Mouse (Mus musculus) liver, embryonic 14.5 days (tissue): ENCODE results near the gene Iqsec3.

Experiments
- CTCF ChIP-seq: IDR thresholded peaks from 2 replicates; pipeline ENCODE4 v1.5.1; 2016; ENCODE audit warnings: antibody characterized with exemption, low read depth, control low read depth
- EP300 ChIP-seq: IDR thresholded peaks from 2 replicates; pipeline ENCODE4 v1.6.1; 2016; ENCODE audit warnings: antibody characterized with exemption, low read depth

DNA sequence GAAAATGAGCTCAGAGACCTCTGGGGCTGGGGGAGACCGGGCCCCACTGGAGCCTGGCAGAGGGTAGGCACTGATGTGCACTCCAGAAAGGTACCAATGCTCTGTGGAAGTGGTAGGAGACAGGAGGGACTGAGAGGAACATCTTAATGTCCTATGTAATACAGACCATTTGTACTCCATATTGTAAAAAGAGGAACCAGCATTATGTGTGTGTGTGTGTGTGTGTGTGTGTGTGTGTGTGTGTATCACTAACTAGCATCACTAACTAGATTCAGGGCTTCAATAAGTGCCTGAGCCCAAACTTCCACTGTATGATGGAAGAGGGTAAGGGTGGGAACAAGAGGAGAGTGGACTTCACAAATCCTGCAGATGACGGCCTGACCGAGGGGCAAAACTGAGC lies 88.1 kb downstream of the Iqsec3 start:
- TF ChIP-seq EP300 (no peak), CTCF (no peak)
